Mouse (Mus musculus) CH12F3 (cell line): Measurements from ENCODE around the gene Ubxn11.

ENCODE experiments used
- in situ Hi-C: fragments of 300-500 bp; cut with MboI; formaldehyde crosslinking; loops from 2 replicates; pipeline ENCODE4 v1.14.3; 2020; ENCODE audit warnings: low sequenced_read_pairs

Gene Ubxn11

GRCm38 (mm10) chr4:134101979-134102741, at the start of gene Ubxn11:
TSS of gene Ubxn11 (plus strand) at chr4:134102570.
- in situ Hi-C loops, result no loop called here

- in situ Hi-C loops, result no loop called here
Measured at GRCm38 (mm10) chr4:134053538-134053937, 48.8 kb upstream of the Ubxn11 start, which contains the start of gene Zfp683. TSS of gene Zfp683 (plus strand) at chr4:134053838.

DNA sequence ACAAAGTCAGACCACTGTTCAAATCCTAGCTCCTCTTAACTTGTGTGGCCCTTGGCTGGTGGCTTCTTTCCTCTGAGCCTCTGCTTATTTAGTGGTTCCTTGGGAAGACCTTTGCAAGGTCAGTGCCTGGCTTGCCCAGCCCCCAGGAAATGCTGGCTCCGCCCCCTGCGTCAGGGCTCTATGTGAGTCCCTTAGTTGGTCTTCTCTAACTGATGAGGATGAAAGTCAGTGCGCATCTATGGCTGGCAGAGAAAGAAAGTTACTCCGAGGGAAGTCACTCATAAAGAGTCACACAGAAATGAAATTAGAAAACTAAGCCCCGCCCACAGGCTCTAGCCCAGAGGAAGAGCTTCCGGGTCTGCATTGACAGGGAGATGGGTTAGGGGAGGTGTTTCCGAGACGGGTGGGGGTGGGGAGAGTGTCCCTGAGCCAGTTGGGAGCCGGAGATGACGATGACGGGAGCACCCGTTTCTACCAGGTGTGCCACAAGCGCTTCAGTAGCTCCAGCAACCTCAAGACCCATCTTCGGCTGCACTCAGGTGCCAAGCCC, 44.1 kb upstream of the Ubxn11 start:
- in situ Hi-C loops, result no loop called here

DNA sequence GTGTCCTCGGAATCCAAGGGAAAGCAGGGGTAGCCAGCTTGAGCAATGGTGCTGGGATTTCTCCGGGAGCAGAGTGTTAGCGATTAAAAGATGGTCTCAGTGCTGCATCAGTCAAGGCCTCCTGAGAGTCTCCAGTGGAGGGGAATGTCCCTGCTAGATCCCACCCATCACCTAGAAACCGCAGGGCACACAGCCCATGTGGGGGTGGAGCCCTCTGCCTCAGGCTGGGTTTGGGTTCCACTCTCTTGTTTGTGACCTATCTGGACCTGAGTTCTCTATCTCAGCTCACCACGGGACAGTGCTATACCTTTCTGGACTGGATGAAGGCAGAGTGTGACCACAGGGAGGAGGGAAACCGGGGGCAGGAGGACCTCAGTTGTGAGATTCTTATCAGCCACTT, 43.5 kb upstream of the Ubxn11 start:
- in situ Hi-C loops, result no loop called here

GRCm38 (mm10) chr4:134060135-134060865, 42.1 kb upstream of the Ubxn11 start, which contains the start of gene Crybg2:
TSS of gene Crybg2 (plus strand) at chr4:134060815.
- in situ Hi-C loops, result no loop called here

DNA sequence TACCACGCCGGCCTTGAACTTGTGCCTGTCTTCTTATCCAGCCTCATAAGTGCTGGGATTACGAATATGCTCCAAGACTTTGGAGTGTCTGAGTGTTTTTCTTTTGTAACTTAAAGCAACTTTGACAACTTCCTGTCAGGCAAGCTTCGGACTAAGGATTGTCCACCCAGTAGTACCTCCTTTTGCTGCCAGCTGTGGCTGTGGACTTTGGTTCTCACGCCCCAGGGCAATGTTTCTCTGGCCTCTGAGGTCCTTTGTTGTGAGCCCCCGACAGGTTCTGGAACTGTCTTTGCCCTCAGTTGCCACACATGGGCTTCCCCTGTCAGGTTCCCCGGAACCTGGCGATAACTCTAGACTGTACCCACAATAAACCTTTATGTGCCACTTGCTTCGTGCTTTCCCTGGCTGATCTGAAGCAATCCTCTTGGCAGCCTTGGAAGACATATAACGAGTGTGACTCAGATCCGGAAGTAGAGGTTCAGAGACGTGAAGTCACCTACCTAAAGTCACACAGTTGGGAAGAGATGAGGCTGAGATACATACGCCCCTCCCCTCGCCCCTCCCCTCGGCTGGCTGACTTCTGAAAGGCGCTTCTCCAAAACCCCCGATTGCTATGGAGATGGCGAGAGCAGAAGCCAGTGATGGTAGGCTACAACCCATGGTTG, 41.1 kb upstream of the Ubxn11 start:
- in situ Hi-C loops, result no loop called here

DNA sequence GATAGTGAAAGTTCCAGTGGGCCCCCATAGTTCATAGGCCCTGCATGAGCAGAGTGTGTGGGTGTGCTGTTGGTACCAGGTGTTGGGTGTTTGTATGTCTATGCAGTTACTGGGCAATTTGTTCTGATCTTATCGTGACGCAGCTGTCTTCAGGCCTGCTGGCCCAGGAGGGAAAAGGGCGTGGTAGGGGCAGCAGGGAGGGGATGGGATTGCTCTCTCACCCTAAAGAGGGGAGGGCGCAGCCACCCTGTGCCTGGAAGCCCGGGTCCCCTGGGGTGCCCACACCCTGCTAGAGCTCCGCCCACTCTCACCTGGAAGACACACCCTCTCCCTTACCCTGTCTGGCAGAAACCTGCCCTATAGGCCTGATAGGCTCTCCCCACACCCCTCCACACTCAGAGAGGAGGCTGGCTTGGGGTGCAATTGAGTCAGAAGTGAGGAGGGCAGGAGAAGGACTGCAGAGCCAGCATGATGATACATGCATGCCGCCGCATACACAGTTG, 40.4 kb upstream of the Ubxn11 start:
- in situ Hi-C loops, result no loop called here

DNA sequence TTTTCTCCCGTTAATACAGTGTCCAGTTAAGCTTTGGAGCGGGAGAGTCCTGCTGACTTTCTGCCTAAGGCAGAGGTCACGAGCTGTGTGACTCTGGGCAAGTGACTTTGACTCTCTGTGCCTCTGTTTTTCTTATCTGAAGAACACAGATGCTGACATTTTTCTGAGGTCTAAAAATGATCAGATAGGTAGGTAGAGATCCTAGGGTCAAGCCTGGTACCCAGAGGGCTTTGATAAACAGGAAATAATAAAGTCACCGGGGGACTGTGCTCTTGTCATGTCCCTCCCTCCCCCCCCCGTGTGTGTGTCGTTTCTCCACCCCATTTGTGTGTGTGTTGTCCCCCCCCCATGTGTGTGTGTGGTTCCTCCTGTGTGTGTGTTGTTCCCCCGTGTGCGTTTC, 39.8 kb upstream of the Ubxn11 start:
- in situ Hi-C loops, result no loop called here

DNA sequence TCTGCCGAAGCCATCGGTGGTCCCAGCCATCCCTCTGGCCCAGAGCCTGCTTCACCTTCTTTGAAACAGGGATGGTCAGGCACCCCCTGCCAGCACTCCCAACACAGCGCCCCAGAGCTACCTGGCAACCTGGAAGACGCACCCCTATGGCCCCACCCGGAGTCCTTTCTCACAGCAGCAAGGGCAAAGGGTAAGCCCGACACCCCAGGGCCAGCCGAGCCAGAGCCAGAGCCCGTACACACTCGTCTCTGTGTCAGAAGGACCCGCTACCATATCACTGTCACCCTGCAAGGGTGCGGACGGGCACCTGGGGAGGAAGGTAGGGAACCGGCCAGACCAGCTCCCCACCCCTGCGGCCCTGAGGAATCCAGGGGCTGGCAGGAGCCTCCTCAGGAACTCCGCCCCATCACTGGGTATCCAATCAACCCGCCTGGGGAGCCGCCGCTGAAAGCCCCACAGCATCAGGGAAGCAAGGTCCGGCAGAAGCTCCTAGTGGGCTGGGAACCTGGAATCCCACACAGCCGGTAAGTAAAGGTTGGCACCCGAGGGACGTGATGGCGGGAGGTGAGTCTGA, 36.9 kb upstream of the Ubxn11 start:
- in situ Hi-C loops, result no loop called here

- in situ Hi-C loops, result no loop called here
Measured at GRCm38 (mm10) chr4:134067383-134067782, 35.0 kb upstream of the Ubxn11 start.

DNA sequence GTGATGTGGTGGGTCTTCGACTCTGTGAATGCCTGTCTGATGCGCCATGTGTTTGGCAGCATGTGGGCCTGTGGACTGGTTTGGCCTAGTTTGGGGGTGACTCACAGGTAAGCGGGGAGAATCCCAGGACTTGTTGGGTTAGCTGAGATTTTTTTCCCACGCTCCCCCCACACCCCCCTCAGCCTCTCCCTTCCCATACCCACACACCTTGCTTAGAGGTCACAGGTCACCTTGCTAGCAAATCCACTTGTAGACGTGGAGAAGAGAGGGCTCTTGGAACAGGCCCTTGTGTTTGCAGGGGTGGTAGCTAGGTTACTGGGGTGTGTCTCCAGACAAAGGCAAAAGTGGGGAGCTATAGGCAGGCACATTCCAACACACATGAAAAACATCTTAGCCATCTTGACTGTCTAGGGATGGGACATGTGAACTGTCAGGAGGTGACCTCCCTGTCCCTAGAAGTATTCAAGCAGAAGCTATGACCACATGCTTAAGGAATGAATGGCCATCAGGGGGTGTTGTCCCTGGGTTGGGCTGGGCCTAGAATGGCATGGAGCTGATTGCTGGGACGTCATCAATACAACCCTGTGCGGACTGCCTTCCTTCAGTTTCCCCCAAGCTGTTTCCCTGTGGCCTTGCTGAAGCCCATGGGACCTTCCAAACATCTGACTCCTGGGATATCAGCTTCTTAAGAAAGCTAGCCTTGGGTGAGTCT, 34.4 kb upstream of the Ubxn11 start:
- in situ Hi-C loops, result no loop called here

DNA sequence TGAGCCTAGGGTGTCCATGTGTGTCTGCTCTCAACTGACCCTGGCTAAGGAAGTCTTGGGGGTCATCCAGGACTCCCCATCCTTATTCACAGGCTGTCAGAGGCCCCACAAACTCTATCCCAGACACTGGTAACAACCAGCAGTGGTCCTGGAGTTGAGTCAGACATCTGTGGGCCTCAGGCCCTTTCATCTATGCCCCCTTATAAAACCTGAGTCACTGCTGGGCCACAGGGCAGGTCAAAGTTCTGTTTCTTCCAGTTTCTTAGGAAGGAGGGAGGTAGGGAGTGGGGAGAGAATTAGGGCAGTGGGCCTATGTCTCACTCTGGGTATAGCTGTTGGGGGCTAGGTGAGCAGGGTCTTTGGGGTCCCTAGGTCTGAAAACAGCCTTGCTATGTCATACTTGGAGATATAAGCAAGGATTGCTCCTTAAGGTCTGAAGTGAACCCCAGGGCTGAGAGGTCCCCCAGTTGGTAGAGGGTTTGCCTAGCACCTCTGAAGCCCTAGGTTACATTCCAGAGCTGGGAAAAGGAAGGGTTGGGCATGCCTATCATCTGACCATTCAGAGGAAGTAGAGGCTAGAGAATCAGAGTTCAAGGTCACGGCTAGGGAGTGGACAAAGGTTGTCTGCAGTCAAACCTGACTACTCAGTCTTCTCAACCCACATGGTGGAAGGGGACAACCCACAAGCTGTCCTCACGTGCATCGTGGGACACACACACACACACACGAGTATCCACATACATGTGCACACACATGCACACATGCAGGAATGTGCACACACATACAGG, 33.4 kb upstream of the Ubxn11 start:
- in situ Hi-C loops, result no loop called here

DNA sequence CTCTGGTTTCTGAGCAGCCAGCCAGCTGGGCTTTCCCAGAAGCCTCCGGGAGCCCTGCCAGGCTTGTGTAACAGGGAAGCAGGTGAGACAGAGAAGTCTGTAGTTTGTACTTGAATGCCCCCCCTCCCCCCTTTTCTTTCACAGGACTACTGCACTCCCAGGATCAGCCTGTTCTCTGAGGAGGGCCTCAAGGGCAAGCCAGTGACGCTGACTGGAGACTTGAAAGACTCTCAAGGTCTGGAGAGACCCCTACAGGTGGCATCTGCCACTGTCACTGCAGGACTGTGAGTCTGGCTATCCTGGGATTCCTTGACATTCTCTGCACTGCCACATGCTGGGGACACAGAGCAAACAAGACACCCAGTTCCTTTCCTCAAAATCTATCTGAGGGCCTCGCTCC, 23.7 kb upstream of the Ubxn11 start:
- in situ Hi-C loops, result no loop called here

GRCm38 (mm10) chr4:134080674-134081073, 21.7 kb upstream of the Ubxn11 start:
- in situ Hi-C loops, result no loop called here

- in situ Hi-C loops, result no loop called here
Measured at GRCm38 (mm10) chr4:134081730-134082386, 20.5 kb upstream of the Ubxn11 start.

GRCm38 (mm10) chr4:134082460-134082859, 19.9 kb upstream of the Ubxn11 start:
- in situ Hi-C loops, result no loop called here

GRCm38 (mm10) chr4:134084999-134085398, 17.4 kb upstream of the Ubxn11 start:
- in situ Hi-C loops, result no loop called here

DNA sequence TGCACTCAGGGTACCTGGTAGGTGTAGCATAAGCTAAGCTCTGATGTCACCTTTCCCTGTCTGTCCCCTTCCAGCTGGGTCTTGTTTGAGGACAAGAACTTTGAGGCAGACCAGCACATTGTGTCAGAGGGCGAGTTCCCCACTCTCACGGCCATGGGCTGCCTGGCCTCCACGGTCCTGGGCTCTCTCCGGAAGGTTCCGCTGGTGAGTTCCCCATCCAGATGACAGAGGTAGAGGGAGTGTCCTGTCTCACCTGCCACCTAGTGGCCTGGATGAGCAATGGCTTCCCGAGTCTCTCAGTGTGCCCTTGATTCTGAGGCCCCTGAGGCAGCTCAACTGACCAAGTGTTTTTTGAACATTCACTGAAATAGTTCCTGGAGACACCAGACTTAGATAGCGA, 15.0 kb upstream of the Ubxn11 start:
- in situ Hi-C loops, result no loop called here

- in situ Hi-C loops, result no loop called here
Measured at GRCm38 (mm10) chr4:134089029-134089428, 13.3 kb upstream of the Ubxn11 start.
